Mouse (Mus musculus) embryonic fibroblast, embryonic 13.5 days (primary cell): Measurements from ENCODE around the gene Zfp385c.

Experiments
- CTCF ChIP-seq: IDR thresholded peaks from 2 replicates; pipeline ENCODE4 v1.5.1; 2011; ENCODE audit warnings: mild to moderate bottlenecking, control low read depth, low read length, moderate library complexity, borderline replicate concordance; ENCODE audit not compliant: insufficient read depth
- POLR2A ChIP-seq: IDR thresholded peaks from 2 replicates; pipeline ENCODE4 v1.6.1; 2011; ENCODE audit warnings: low read depth, mild to moderate bottlenecking, control low read depth, low read length, moderate library complexity

- no peak for TF ChIP-seq POLR2A
- no peak for TF ChIP-seq CTCF
Observed at GRCm38 (mm10) chr11:100682526-100682925, 9.7 kb downstream of the Zfp385c start.
